Mouse (Mus musculus): ENCODE measurements around the gene Ccdc39.

- no peak for TF ChIP-seq HCFC1 (IDR thresholded peaks at IDR 0.05; ENCODE audit: low read depth, low read length)
- TF ChIP-seq EP300 (IDR thresholded peaks at IDR 0.05; ENCODE audit: low read length): no peak
- no peak for TF ChIP-seq SIN3A (IDR thresholded peaks at IDR 0.05; ENCODE audit: low read length)
- TF ChIP-seq KAT2A (IDR thresholded peaks at IDR 0.05; ENCODE audit: insufficient replicate concordance, low read length): no peak
- no peak for TF ChIP-seq CTCF (conservative IDR thresholded peaks at IDR 0.05 in 1 of 2, IDR thresholded peaks at IDR 0.05 in 1 of 2; ENCODE audit: low read depth in 2 of 2, low read length in 2 of 2)
- no peak for TF ChIP-seq SMC3 (IDR thresholded peaks at IDR 0.05; ENCODE audit: low read depth, low read length)
- no peak for TF ChIP-seq JUND (conservative IDR thresholded peaks at IDR 0.05; ENCODE audit: low read depth, low read length)
- no peak for TF ChIP-seq JUN (IDR thresholded peaks at IDR 0.05; ENCODE audit: insufficient read depth, low read depth, low read length)
- TF ChIP-seq TBP (conservative IDR thresholded peaks at IDR 0.05; ENCODE audit: low read depth, low read length): no peak
- no peak for TF ChIP-seq E2F4 (IDR thresholded peaks at IDR 0.05; ENCODE audit: insufficient replicate concordance, low read depth, low read length)
- TF ChIP-seq UBTF (IDR thresholded peaks at IDR 0.05; ENCODE audit: low read depth, low read length): no peak
- TF ChIP-seq MXI1 (IDR thresholded peaks at IDR 0.05; ENCODE audit: low read depth, low read length): no peak
Measured at GRCm38 (mm10) chr3:33850856-33851255, 6.7 kb upstream of the Ccdc39 start.
